Mouse (Mus musculus) spleen, adult 2 months (tissue): ENCODE data around the gene Mafk.

Experiments
- CTCF ChIP-seq: fragments of 200-500 bp; IDR thresholded peaks from 2 replicates; pipeline ENCODE4 v1.5.1; 2011; ENCODE audit warnings: mild to moderate bottlenecking, inconsistent platforms; ENCODE audit not compliant: insufficient read depth, insufficient read length, insufficient replicate concordance; ENCODE audit errors: extremely low read depth
- POLR2A ChIP-seq: fragments of 200-500 bp; IDR thresholded peaks from 2 replicates; pipeline ENCODE4 v1.6.1; 2011; ENCODE audit warnings: low read depth, low read length, inconsistent platforms

- TF ChIP-seq CTCF = peak; percentile 77; the same call in 1 of the 2 replicates
- no peak for TF ChIP-seq POLR2A
Observed at GRCm38 (mm10) chr5:139750535-139750934, 40.8 kb upstream of the Mafk start.
